Mouse (Mus musculus) heart, postnatal 0 days (tissue): Measurements from ENCODE around the gene Foxn3. TPM values are rescaled to one million over a fixed set of nuclear protein-coding genes. Genes with fewer than 3 reads are reported as not detected.

Experiments
- ATAC-seq: fragments of 200-750 bp; cut with Nextera tagmentation; 2 replicates; pipeline ENCODE4 v1.8.0; 2017; ENCODE audit warnings: low read depth, moderate number of reproducible peaks, moderate library complexity; ENCODE audit not compliant: insufficient read depth
- DNase-seq: peaks from one replicate; pipeline ENCODE4 v3.0.0-alpha.2; 2016; ENCODE audit warnings: low spot score
- H3K27ac ChIP-seq: fragments of 300-500 bp; sonication (generic); 2 replicates; pipeline ENCODE4 v1.5.1; 2014; ENCODE audit warnings: low read depth, mild to moderate bottlenecking
- H3K27me3 ChIP-seq: fragments of 300-500 bp; sonication (generic); 2 replicates; pipeline ENCODE4 v1.6.1; 2014; ENCODE audit warnings: low read length, mixed read lengths; ENCODE audit not compliant: control insufficient read depth, insufficient read depth
- H3K36me3 ChIP-seq: fragments of 300-500 bp; sonication (generic); replicated peaks from 2 replicates; pipeline ENCODE4 v1.6.1; 2014; ENCODE audit warnings: low read length, mixed read lengths; ENCODE audit not compliant: control insufficient read depth, insufficient read depth
- H3K4me1 ChIP-seq: fragments of 300-500 bp; sonication (generic); 2 replicates; pipeline ENCODE4 v1.6.1; 2014; ENCODE audit warnings: antibody characterized with exemption; ENCODE audit not compliant: control insufficient read depth, insufficient read depth
- H3K4me2 ChIP-seq: fragments of 300-500 bp; sonication (generic); 2 replicates; pipeline ENCODE4 v1.6.1; 2014; ENCODE audit warnings: low read depth, mild to moderate bottlenecking, low read length, moderate library complexity
- H3K4me3 ChIP-seq: fragments of 300-500 bp; sonication (generic); 2 replicates; pipeline ENCODE4 v1.5.1; 2014; ENCODE audit warnings: low read depth, low read length
- H3K9ac ChIP-seq: fragments of 300-500 bp; sonication (generic); replicated peaks from 2 replicates; pipeline ENCODE4 v1.6.1; 2014; ENCODE audit warnings: low read depth, low read length, mixed read lengths
- H3K9me3 ChIP-seq: fragments of 300-500 bp; sonication (generic); replicated peaks from 2 replicates; pipeline ENCODE4 v1.6.1; 2016; ENCODE audit warnings: low read length; ENCODE audit not compliant: control insufficient read depth
- CTCF ChIP-seq: IDR thresholded peaks from 2 replicates; pipeline ENCODE4 v1.5.1; 2016; ENCODE audit warnings: antibody characterized with exemption, control low read depth, low read depth
- EP300 ChIP-seq: IDR thresholded peaks from 2 replicates; pipeline ENCODE4 v1.6.1; 2016; ENCODE audit warnings: antibody characterized with exemption, low read depth
- WGBS: fragments of 180-500 bp; shearing (Covaris S2); extraction: QIAGEN DNeasy Blood & Tissue Kit; methylation state at CpG from one replicate; pipeline ENCODE4 v1.1.7; 2014; 5-methylcytosine and 5-hydroxymethylcytosine counted together
- polyA plus RNA-seq: library from polyadenylated mRNA; unstranded; fragments of >200 nt; fragmentation: Nextera tagmentation; extraction: Ambion mirVana; gene quantifications from 2 replicates; pipeline ENCODE4 v1.2.1, GENCODE M21; 2015
- total RNA-seq: library from RNA; depleted of rRNA; stranded (reverse); fragments of >200 nt; gene quantifications from 2 replicates; pipeline ENCODE4 v1.2.3, GENCODE M21; 2014; ENCODE audit warnings: low replicate concordance

Gene Foxn3
- total and polyA plus RNA-seq, 2 experiments from 2014 or later, result 31.4 to 55.3 TPM

DNA sequence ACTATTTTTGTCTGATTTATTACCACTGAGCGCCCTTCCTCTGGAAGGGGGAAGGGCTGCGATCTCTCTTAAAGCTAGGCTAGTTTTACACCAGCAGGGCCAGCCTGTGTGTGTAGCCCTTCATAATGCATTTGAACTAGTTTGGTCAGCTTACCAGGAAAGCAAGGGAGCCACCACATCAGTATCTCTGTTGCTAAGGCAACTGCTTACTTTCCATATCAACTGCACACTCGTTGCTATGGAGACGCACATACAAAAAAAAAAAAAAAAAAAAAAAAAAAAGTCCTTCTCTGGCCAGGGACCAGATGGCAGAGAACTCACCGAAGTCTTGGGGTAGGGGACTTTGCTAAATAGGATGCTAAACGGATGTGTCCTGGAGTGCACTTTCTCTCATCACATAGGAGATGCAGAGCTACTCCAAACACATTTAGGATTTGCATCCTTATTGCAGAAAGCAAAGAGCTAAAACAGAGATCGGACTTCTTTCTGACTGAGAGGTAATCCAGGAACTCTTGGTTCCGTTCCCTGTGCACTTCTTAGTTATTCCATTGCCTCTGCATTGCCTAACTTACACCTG is 187.4 kb downstream of the Foxn3 start:
- no peak overlapping the region for H3K4me3 ChIP-seq
- TF ChIP-seq EP300 (no peak), CTCF (no peak)
- ATAC-seq (no peak), DNase-seq (peak; percentile 65)
- no peaks in the 10 kb centered on the region for H3K36me3 ChIP-seq
- H3K4me1 ChIP-seq, result peaks cover 31% of the 10 kb centered on the region
- H3K9ac ChIP-seq, result no peak overlapping the region
- no peak overlapping the region for H3K27ac ChIP-seq
- H3K27me3 ChIP-seq, result no peaks in the 10 kb centered on the region
- no peaks in the 10 kb centered on the region for H3K9me3 ChIP-seq
- no peak overlapping the region for H3K4me2 ChIP-seq
- WGBS, result 75% methylated on average over 8 of the region's 8 CpGs

- Histone ChIP-seq H3K9ac (no peak overlapping the region), H3K27ac (no peak overlapping the region), H3K4me2 (no peak overlapping the region), H3K27me3 (no peaks in the 10 kb centered on the region), H3K36me3 (no peaks in the 10 kb centered on the region), H3K9me3 (no peaks in the 10 kb centered on the region), H3K4me1 (peaks cover 31% of the 10 kb centered on the region), H3K4me3 (no peak overlapping the region)
- no peak for DNase-seq
- ATAC-seq, result no peak
- WGBS, result 85% methylated on average over 6 of the region's 6 CpGs
- TF ChIP-seq CTCF, result no peak
- no peak for TF ChIP-seq EP300
Observed at GRCm38 (mm10) chr12:99375426-99375825, 188.0 kb downstream of the Foxn3 start.

GRCm38 (mm10) chr12:99374099-99374600 is 189.2 kb downstream of the Foxn3 start:
- DNase-seq (peak; percentile 57), ATAC-seq (peak; percentile 73)
- peak overlapping the region; percentile 57 for H3K27ac ChIP-seq
- H3K4me3 ChIP-seq, result no peak overlapping the region
- no peaks in the 10 kb centered on the region for H3K9me3 ChIP-seq
- 33% methylated on average over 12 of the region's 12 CpGs for WGBS
- H3K9ac ChIP-seq, result no peak overlapping the region
- 0 out of 2 replicates have a peak overlapping the region, but pooled peaks have one; percentile 5 for H3K4me2 ChIP-seq
- no peaks in the 10 kb centered on the region for H3K36me3 ChIP-seq
- no peaks in the 10 kb centered on the region for H3K27me3 ChIP-seq
- TF ChIP-seq CTCF (peak; percentile 25), EP300 (peak; percentile 67; the same call in 1 of the 2 replicates)
- H3K4me1 ChIP-seq, result peaks cover 38% of the 10 kb centered on the region

GRCm38 (mm10) chr12:99373584-99373983 is 189.8 kb downstream of the Foxn3 start:
- H3K27me3 ChIP-seq, result no peaks in the 10 kb centered on the region
- no peak for DNase-seq
- H3K36me3 ChIP-seq, result no peaks in the 10 kb centered on the region
- no peak overlapping the region for H3K9ac ChIP-seq
- no peak overlapping the region for H3K4me2 ChIP-seq
- H3K9me3 ChIP-seq, result no peaks in the 10 kb centered on the region
- WGBS, result 67% methylated on average over 4 of the region's 4 CpGs
- peaks cover 34% of the 10 kb centered on the region for H3K4me1 ChIP-seq
- no peak overlapping the region for H3K4me3 ChIP-seq
- ATAC-seq, result no peak
- TF ChIP-seq CTCF (no peak), EP300 (no peak)
- H3K27ac ChIP-seq, result peak overlapping the region; percentile 57

- no peak overlapping the region for H3K9ac ChIP-seq
- no peaks in the 10 kb centered on the region for H3K27me3 ChIP-seq
- no peaks in the 10 kb centered on the region for H3K36me3 ChIP-seq
- H3K27ac ChIP-seq, result no peak overlapping the region
- ATAC-seq (no peak), DNase-seq (no peak)
- no peak for TF ChIP-seq CTCF
- no peak overlapping the region for H3K4me2 ChIP-seq
- peaks cover 19% of the 10 kb centered on the region for H3K4me1 ChIP-seq
- no peak overlapping the region for H3K4me3 ChIP-seq
- 55% methylated on average over 5 of the region's 5 CpGs for WGBS
- H3K9me3 ChIP-seq, result no peaks in the 10 kb centered on the region
Observed at GRCm38 (mm10) chr12:99371500-99371899, 191.9 kb downstream of the Foxn3 start.

- TF ChIP-seq CTCF (no peak), EP300 (no peak)
- WGBS, result 91% methylated on average over 10 of the region's 10 CpGs
- H3K9ac ChIP-seq, result no peak overlapping the region
- H3K27me3 ChIP-seq, result no peaks in the 10 kb centered on the region
- H3K27ac ChIP-seq, result no peak overlapping the region
- peaks cover 12% of the 10 kb centered on the region; the same call in 1 of the 2 replicates for H3K4me1 ChIP-seq
- no peaks in the 10 kb centered on the region for H3K36me3 ChIP-seq
- H3K9me3 ChIP-seq, result no peaks in the 10 kb centered on the region
- H3K4me3 ChIP-seq, result no peak overlapping the region
- ATAC-seq, result no peak
- no peak overlapping the region for H3K4me2 ChIP-seq
- no peak for DNase-seq
Observed at GRCm38 (mm10) chr12:99368251-99368650, 195.1 kb downstream of the Foxn3 start.
